Mouse (Mus musculus) right cerebral cortex, adult 18-20 months (tissue): ENCODE results near the gene Tmem132a.

Experiments
- DNase-seq: peaks from one replicate; pipeline ENCODE4 v3.0.0; 2022; ENCODE audit warnings: mixed read lengths

Gene Tmem132a

DNA sequence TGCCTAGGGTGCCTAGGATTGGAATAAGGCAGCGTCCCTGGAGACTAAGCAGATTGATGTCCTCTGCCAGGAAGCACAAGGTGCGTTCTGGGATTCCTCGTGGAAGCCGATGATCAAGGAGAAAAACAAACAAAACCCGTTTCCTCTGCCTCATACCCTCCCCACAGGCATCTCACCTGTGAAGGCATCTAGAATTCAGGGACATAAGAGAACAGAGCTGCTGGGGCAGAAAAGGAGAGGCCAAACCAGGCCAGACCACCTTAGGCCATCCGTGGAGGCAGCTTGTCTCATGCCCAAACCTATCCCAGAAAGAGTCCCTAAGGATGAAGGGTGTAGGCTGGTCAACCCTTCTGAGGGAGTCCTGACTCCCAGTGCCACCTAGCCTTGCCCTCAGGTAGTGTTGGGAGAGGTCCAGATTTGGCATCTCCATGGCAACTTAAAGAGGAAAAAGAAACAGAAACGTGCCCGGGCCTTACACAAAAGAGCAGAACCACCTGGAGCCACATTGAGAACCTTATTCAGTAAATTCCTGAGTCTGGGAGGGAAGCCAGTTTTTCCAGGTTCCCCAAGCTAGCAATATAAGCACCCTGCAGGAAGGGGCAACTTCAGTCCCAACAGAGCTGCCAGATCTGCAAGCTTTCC is at the start of gene Tmem132a:
Tmem132a (minus strand) TSS at position 55 of the 642 bp plus-strand sequence.
- no peak for DNase-seq

DNA sequence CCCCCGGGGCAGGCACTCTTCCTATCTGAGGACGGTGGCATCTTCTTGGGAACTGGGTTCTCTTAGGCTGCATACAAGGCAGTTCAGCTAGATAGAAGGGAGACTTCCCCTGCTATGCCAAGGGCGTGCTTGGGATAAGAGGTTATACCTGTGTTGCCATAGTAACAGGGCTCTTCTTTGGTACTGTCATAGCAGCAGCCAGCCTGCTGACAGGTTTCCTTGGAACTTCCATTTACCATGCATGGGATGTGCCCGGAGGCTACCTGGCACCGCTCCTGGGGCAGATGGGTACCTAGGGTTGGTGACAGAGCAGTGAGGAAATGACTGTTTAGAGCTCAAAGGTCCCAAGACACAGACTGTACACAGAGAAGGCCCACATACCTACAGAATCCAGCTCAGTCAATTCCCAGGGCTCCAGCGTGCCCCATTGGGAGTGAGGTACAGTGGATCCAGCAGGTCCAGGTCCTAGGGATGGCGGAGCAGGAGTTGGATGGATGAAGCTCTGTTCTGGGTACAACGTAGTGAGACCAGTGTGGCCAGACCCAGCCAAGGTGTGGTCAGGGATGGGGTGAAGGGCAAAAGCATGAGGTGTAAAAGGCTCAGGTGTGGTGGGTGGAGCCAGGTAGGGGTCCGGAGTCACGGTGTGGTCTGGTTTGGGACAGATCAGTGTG is 48.7 kb upstream of the Tmem132a start:
- DNase-seq = no peak

DNA sequence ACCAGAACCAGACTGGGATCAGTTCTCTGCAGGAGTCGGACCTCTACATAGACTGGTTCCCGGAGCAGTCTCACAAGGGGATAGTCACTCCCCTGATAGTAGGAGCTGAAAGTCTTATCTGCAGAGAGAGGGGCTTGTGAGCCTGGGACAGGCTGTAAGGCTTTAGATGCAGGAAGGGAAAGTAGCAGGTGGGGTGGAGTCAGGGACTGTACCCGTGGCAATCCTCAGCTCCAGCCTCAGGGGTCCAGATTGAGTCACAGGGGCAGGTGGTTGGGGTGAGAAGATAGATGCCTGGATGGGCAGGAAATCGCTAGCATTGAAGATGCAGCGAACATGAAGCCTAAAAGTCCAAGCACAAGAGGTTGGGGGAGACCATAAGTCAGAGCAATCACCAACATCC is 46.8 kb upstream of the Tmem132a start:
- DNase-seq = no peak

GRCm38 (mm10) chr19:10914870-10915269 is 45.1 kb upstream of the Tmem132a start:
- DNase-seq = no peak

DNA sequence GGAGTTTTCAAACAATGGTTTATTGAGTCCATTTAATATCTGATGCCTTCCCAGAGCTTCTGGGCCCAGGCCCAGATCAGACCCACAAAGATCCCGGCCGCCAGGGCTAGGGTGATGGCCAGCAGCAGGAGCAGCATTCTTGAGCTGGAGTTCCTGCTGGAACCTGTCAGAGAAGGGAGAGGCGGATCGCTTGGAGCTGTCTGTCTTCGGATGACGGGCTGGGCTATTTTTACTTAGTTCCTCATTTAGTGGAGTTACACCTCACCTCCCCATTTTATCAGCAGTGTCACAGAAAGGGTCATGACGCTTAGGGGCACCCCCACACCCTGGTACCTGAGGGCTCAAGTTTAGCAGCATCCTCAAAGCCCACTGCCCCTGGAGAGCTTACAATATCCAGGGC is 44.6 kb upstream of the Tmem132a start:
- DNase-seq = no peak

DNA sequence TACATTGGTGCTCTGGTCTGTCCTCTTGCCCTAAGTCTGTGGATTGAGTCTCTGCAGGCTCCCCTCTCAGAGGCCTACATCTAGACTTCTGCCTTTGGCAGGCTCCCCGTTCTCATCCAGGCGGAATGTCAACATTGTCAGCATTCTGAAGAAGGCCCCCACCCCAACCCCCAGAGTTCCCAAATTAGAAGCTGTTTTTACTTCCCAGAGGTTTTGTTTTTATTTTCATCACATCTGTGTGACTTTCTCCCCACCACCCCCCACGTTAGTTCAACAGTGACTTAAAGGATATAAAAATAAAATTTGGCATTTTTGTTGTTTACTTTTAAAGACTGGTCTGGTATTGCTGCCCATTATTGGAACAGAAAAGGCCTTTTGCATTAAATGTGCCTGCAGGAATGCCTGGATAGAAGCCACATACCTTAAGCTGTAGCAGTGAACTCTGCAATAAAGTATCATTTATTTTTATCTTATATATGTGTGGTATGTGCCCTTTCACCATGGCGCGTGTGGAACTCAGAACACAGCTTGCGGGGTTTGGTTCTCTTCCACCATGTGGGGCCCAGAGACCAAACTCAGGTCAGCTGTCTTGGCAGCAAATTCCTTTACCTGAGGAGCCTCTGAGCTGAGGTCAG is 39.5 kb upstream of the Tmem132a start:
- DNase-seq = no peak

DNA sequence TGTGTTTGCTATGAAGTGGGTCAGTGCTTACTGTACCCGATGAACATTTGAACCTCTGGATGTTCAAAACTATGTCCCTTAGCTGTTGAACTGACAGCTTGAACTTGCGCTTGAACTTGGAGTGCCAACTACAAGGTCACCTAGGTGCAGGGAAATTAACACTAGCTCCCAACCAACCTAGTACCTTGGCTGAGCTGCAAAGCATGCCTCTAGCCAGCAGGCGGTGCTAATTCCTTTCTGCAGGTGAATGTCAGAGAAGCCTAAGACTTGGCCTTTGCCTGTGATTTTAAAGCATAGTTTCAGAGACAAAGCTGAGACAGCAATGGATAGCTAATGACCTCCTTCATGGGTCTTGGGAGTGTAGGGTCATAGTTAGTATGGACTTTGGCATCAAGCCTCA is 38.2 kb upstream of the Tmem132a start:
- peak; percentile 46 for DNase-seq

DNA sequence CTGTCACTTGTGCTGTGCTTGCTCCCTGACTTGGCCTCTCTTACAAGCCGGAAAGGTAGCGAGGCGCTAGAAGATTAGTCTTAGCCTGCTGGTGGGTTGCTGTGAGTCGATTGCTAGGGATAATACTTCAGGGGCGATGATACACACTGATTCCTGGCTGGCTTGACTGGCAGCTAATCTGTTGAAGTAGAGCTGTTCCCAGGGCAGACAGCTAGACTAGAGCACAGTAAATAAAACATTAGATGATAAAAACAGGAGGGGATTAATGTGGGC is 35.9 kb upstream of the Tmem132a start:
- no peak for DNase-seq

DNA sequence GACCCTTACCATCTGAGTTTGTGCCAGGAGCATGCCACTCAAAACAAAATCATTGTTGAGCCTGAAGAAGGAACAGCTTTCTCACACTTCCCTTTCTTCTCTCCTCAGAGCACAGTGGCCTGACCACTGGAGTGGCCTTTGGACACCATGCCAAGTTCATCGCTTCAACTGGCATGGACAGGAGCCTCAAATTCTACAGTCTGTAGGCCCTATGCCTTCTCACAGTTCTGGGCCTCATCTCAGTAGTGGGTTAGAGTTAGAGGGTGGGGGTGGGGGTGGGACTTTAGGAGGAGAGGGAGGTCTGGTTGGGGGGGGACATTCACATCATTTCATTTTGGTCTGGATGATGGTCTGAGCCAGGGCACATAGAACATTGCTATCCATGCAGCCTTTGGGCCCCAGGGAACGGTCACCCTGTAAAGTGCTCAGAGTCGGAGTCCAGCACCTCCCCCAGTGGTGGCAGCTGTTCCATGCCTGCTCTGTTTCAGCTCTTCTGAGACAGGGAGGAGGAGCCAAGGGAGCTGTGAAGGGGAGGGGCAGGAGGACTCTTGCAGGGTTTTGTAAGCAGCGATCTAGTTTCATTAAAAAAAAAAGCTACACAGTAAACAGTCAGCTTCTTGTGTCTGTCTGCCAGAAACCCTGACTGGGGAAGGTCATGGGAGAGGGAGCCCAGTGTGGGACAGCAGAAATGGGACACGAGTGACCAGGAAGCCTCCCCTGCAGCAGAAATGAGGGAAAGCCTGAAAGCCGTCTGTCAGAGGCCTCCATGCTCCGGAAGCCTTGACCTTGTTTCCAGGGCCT is 35.4 kb upstream of the Tmem132a start:
- DNase-seq = peak; percentile 78

GRCm38 (mm10) chr19:10904512-10904911 is 34.8 kb upstream of the Tmem132a start:
- DNase-seq = no peak

DNA sequence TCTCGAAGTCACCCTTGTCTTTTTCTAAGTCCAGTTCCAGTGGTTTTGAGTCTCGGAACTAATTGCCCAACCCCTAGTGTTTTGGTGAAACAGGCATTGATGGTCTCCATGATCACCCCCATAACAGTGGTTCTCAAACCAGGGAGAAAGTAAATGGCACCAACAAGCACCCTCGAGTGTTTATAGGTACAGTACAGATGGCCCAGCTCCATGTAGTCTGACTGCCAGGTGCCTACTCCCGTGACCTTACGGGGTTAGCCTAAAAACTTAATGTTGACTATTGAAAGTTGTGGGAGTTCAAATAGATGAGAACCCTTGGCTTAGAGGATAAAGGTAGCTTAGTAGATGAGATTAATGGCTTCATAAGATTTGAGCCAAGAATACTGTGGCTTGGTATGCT is 31.3 kb upstream of the Tmem132a start:
- no peak for DNase-seq

- no peak for DNase-seq
Observed at GRCm38 (mm10) chr19:10900315-10900714, 30.6 kb upstream of the Tmem132a start.

DNA sequence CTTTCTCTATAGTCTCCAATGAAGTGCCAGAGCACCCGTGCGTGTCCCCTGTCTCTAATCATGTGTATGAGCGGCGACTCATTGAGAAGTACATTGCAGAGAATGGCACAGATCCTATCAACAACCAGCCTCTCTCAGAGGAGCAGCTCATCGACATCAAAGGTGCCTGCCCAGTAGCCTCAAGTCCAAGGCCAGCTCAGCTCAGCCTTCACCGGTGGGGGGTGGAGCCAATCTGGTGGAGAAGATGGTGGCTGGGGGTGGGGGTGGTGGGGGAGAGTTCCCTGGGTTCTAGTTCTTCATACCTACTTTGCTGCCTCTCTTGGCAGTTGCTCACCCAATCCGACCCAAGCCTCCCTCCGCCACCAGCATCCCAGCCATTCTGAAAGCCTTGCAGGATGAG is 27.8 kb upstream of the Tmem132a start:
- no peak for DNase-seq

DNA sequence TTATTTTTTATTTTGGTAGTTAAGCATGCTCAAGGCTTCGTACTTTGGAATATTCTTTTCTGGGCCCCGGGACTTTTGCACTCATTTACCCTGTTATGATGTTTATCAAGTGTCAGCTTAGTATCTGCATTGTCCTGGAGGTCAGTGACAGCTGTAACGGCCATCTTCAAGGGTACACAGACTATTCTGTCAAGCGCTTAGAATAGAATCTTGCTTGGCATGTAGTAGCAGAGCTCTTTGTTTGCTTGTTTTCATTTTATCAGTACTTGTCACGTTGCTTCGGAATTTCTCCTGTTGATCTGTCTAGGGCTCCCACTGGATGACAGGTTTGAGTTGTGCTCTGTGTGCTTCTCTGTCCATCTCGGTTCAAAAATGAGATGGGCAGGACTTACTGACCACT is 27.1 kb upstream of the Tmem132a start:
- DNase-seq = no peak

GRCm38 (mm10) chr19:10895708-10896107 is 26.0 kb upstream of the Tmem132a start:
- no peak for DNase-seq

- DNase-seq = peak; percentile 99
Observed at GRCm38 (mm10) chr19:10895016-10895528, 25.3 kb upstream of the Tmem132a start, which contains the start of gene Prpf19. Gene Prpf19 (plus strand): TSS chr19:10895231.

DNA sequence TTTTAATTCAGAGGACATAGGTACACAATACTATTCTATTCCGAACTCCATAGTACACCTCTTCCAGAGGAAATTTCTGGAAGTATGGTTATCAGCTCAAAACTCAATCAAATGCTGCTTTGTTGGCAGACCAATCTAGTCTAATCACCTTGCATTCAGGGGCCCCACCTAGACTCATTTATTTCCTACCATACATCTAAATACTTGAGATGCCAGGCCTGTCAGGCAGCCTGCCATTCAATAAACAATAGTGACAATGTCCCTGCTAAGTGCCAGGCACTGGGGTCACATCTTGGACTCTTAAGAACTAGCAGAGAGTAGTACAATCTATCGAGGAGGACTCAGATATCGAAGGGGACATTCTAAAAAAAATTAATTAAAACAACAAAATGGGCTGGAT is 22.5 kb upstream of the Tmem132a start:
- no peak for DNase-seq

GRCm38 (mm10) chr19:10881426-10882154 is 11.8 kb upstream of the Tmem132a start, which contains the start of gene Tmem109:
Gene Tmem109 (minus strand): TSS chr19:10882001.
- DNase-seq = peak; percentile 95

GRCm38 (mm10) chr19:10880975-10881425 is 11.3 kb upstream of the Tmem132a start:
- DNase-seq = no peak

DNA sequence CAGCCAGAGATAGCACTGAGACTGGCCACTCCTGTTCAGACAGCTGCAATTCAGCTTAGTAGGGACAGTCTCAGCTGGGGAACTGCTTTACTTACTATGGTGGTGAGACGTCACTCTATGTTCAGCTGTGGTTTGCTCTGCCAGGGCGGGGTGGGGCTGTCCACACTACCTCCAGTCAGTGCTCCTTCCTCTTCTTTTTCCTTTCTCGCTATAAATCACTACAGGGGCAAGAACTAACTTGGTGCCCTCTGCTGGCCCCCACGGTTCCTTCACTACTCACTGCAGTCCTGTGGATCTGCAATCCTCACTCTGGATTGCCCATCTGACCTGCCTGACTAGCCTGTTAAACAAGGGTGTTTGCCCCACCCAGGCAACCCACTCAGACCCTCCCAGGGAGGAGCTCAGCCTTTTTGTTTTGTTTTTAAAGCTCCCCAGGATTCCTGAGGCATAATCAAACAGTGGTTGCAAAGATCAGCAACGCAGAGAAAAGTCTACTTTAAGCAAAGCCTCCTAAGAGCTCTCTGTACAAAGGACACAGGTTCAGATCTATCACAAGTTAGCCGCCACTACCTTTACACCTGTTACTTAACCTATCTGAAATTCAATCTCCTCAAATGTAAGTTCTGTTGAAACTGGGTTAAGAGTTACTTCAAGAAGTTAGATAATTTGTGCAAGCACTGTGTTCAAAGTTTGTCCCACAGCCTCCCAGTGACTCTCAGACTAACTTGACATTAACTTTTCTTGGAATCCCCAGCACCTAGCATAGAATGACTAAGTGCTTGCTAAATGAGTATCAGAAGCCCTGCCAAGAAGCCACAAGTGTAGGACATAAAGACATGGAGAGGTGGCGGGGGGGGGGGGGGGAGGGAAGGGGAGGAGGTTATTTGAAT is 10.6 kb upstream of the Tmem132a start:
- no peak for DNase-seq

GRCm38 (mm10) chr19:10878201-10878837 is 8.6 kb upstream of the Tmem132a start:
- DNase-seq = peak; percentile 46
